Mouse (Mus musculus) small intestine, adult 10 weeks (tissue): Measurements from ENCODE around the gene Psmb6. TPM values are rescaled to one million over a fixed set of nuclear protein-coding genes. Genes with fewer than 3 reads are reported as not detected.

Experiments
- polyA plus RNA-seq: library from polyadenylated mRNA; stranded (reverse); fragments of 350-450 nt; fragmentation: Illumina TruSeq; extraction: RNeasy Lipid Tissue Mini Kit (QIAGEN cat#74804); gene quantifications from one replicate; pipeline ENCODE4 v1.2.3, GENCODE M21; 2014; ENCODE audit warnings: low replicate concordance

Gene Psmb6
- 13.2 TPM for polyA plus RNA-seq

DNA sequence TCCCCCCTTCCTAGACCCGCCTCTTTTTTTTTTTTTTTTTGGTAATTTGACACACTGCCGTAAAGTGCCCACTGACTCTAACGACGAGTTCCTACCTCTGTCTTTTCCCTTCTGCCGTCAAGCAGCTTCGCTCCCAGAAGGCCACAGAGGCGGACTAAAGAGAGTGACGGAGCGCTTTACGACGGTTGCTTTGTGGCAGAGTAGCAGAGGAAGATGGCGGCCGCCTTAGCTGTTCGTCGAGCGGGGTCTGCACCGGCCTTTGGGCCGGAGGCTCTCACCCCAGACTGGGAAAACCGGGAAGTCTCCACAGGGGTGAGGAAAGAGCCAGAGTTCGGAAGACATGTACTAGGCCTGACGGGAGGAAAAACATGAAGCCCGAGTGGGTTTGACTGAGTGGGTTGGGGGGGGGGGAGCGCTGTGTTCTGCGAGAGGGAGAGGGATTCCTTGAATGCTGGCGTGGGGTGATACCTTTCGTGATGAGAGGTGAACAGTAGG lies at the start of gene Psmb6:
Psmb6 (plus strand) TSS at position 184 of the 495 bp plus-strand sequence.

GRCm38 (mm10) chr11:70504970-70505369 lies 20.2 kb upstream of the Psmb6 start, which contains the start of gene Tm4sf5:
TSS of gene Tm4sf5 (plus strand) at chr11:70505244.

GRCm38 (mm10) chr11:70514288-70514687 lies 10.9 kb upstream of the Psmb6 start, which contains the start of gene Vmo1:
TSS of gene Vmo1 (minus strand) at chr11:70514616.

DNA sequence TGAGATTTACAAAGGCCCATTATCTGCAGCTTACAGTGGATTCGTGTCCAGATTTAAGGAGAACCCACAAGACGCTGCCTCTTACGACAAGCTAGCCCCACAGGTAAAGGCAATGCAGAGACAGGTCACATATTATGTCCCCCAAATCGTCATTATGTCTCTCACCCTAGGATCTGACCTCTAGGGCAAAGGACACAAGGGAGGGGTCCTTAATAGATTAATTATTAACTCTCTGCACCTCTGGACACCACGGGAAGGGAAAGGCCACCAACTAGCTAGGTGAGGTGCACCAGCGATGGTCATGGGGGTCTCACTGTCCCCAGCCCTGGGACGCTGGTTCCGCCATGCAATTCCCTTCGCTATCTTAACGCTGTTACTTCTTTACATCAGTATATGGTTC lies 6.2 kb upstream of the Psmb6 start, which contains the start of gene Gltpd2:
Gltpd2 (plus strand) TSS at position 274 of the 400 bp plus-strand sequence.

GRCm38 (mm10) chr11:70532839-70533238 lies 7.7 kb downstream of the Psmb6 start, which contains the start of gene Gm40193:
TSS of gene Gm40193 (minus strand) at chr11:70532939.

GRCm38 (mm10) chr11:70539877-70540587 lies 14.9 kb downstream of the Psmb6 start, which contains the start of gene Pld2:
TSS of gene Pld2 (plus strand) at chr11:70540064.

GRCm38 (mm10) chr11:70562287-70562994 lies 37.3 kb downstream of the Psmb6 start, which contains the start of gene Mink1:
TSS of gene Mink1 (plus strand) at chr11:70562881.

Other genes starting within 250 kb of the Psmb6 start
- gene Alox12e, start 202.7 kb upstream of the Psmb6 start, polyA plus RNA-seq: not detected
- gene Alox15, start 173.3 kb upstream of the Psmb6 start, polyA plus RNA-seq: 1.5 TPM
- gene Pelp1, start 115.3 kb upstream of the Psmb6 start, polyA plus RNA-seq: 4.5 TPM
- 0.41 TPM for gene Arrb2, start 92.7 kb upstream of the Psmb6 start, polyA plus RNA-seq
- 5.4 TPM for gene Med11, start 73.4 kb upstream of the Psmb6 start, polyA plus RNA-seq
- 0.78 TPM for gene Zmynd15, start 65.9 kb upstream of the Psmb6 start, polyA plus RNA-seq
- gene Cxcl16, start 65.4 kb upstream of the Psmb6 start, polyA plus RNA-seq: 16.5 TPM
- 293 TPM for gene Tm4sf5, start 20.1 kb upstream of the Psmb6 start, polyA plus RNA-seq
- gene Vmo1, start 10.8 kb upstream of the Psmb6 start, polyA plus RNA-seq: not detected
- gene Gltpd2, start 6.2 kb upstream of the Psmb6 start, polyA plus RNA-seq: not detected
- gene Gm40193, start 7.6 kb downstream of the Psmb6 start, polyA plus RNA-seq: not detected
- 1.3 TPM for gene Pld2, start 14.7 kb downstream of the Psmb6 start, polyA plus RNA-seq
- gene Mink1, start 37.5 kb downstream of the Psmb6 start, polyA plus RNA-seq: 1.6 TPM
- not detected for gene 4930544D05Rik, start 90.5 kb downstream of the Psmb6 start, polyA plus RNA-seq
- gene Chrne, start 93.8 kb downstream of the Psmb6 start, polyA plus RNA-seq: not detected
- gene Gp1ba, start 113.8 kb downstream of the Psmb6 start, polyA plus RNA-seq: not detected
- 43.6 TPM for gene Rnf167, start 121.9 kb downstream of the Psmb6 start, polyA plus RNA-seq
- gene Slc25a11, start 122.1 kb downstream of the Psmb6 start, polyA plus RNA-seq: 31.8 TPM
- gene Pfn1, start 129.3 kb downstream of the Psmb6 start, polyA plus RNA-seq: 99.8 TPM
- 0.74 TPM for gene Eno3, start 131.8 kb downstream of the Psmb6 start, polyA plus RNA-seq
- 11.3 TPM for gene Spag7, start 144.0 kb downstream of the Psmb6 start, polyA plus RNA-seq
- 0.85 TPM for gene Camta2, start 162.7 kb downstream of the Psmb6 start, polyA plus RNA-seq
- gene Inca1, start 174.8 kb downstream of the Psmb6 start, polyA plus RNA-seq: not detected
- 14.5 TPM for gene Kif1c, start 175.2 kb downstream of the Psmb6 start, polyA plus RNA-seq
- gene Zfp3, start 238.8 kb downstream of the Psmb6 start, polyA plus RNA-seq: 1.6 TPM